Mouse (Mus musculus) olfactory bulb, adult 2 months (tissue): ENCODE measurements around the gene Enox1.

Experiments
- CTCF ChIP-seq: fragments of 200-500 bp; IDR thresholded peaks from 2 replicates; pipeline ENCODE4 v1.5.1; 2012; ENCODE audit warnings: low read depth, mild to moderate bottlenecking, low read length, moderate library complexity; ENCODE audit not compliant: insufficient read depth
- POLR2A ChIP-seq: fragments of 200-500 bp; IDR thresholded peaks from 2 replicates; pipeline ENCODE4 v1.6.1; 2012; ENCODE audit warnings: mild to moderate bottlenecking, low read depth, low read length, moderate library complexity; ENCODE audit not compliant: insufficient read depth

DNA sequence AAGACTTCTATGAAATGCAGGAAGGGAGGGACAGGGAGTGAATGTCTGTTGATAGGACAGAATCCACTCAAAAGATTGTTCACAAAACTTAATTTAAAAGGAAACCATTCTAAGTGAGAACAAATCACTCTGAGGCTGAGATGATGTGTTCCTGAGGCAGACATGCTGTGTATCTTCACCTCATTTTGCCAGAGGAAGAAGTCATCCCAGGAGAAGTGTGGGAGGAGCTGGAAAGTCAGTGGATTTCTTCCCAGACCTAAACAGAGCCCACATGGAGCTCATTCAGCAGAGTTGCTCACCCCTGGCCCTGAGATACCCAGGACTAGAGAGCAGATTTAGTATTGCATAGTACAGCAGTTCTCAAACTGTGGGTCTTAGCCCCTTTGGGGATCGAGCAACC, 444.2 kb downstream of the Enox1 start:
- TF ChIP-seq CTCF (no peak), POLR2A (no peak)
